Comparison of ENCODE assay signal across 28 mouse cellular contexts in the genomic region with DNA sequence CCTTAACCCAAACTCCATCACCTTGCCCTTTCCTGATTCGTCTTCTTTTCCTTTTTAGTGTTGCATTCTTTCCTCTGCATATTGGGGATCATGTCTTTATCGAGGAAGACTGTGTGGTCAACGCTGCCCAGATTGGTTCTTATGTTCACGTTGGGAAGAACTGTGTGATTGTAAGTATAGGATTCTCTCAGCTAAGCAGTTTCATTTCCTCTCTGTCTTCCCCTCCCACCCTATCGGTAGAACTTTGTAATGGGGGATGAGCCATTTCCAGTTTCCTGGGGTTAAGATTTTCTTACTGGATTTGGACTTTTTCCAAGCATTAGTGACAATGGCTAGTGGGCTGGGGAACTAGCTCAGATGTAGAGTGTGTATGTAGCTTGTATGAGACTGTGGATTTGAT. TPM values are rescaled to one million over a fixed set of nuclear protein-coding genes. Genes with fewer than 3 reads are reported as not detected.
DNase-seq lines count a peak whose midpoint lies in the region; ATAC-seq and TF ChIP-seq lines count a peak whose summit lies in the region.
"Had no signal": no experiment of that assay in that cellular context is flagged by ENCODE, and none has a peak within 500 bp of the region (broad histone marks: within the 10 kb centered on the region; RNA-seq: fewer than 3 reads in every experiment).

No protein-coding gene starts in this region.

- no peak overlapping the region for H3K9ac ChIP-seq in CH12.LX (ENCODE audit: insufficient read depth, low read depth)
- H3K9ac ChIP-seq: embryonic facial prominence, embryonic 13.5 days; forebrain, embryonic 12.5 days; forebrain, embryonic 15.5 days; heart, embryonic 13.5 days; hindbrain, embryonic 14.5 days had no signal

- in situ Hi-C loops in CH12.LX (cut with MboI; ENCODE audit: low pct_ligation_motif_present, low pct_unique_long_range_greater_than_20kb, low sequenced_read_pairs), result no loop called here

- no peak for DNase-seq in CH12.LX (ENCODE audit: extremely low read depth)
- DNase-seq in kidney, adult 18-20 months, result no peak
- no peak for DNase-seq in yolk sac, embryonic 10.5 days (ENCODE audit: low spot score)
- no peak for DNase-seq in kidney, adult 8-10 months
- DNase-seq: adrenal gland, postnatal 14 days; cerebellum, adult 11-12 months; cerebellum, adult 8-10 months; cerebellum, postnatal 10 days; cerebellum, postnatal 36 days; embryo, embryonic 11 days; gastrocnemius, postnatal 25 days; heart, adult 2 months; heart, postnatal 14 days; heart, postnatal 4 days had no signal

- TF ChIP-seq EP300 in CH12.LX (IDR thresholded peaks at IDR 0.05; ENCODE audit: low read length), result peak; percentile 30; the same call in 1 of the 2 replicates

- H3K9me3 ChIP-seq in CH12.LX (replicated peaks; ENCODE audit: low read length), result no peaks in the 10 kb centered on the region
- H3K9me3 ChIP-seq: embryonic facial prominence, embryonic 10.5 days; embryonic facial prominence, embryonic 13.5 days; forebrain, embryonic 12.5 days; forebrain, embryonic 15.5 days; G1E; heart, embryonic 10.5 days; heart, embryonic 13.5 days had no signal

- no peaks in the 10 kb centered on the region for H3K27me3 ChIP-seq in CH12.LX (replicated peaks)
- H3K27me3 ChIP-seq: embryonic facial prominence, embryonic 13.5 days; forebrain, embryonic 12.5 days; forebrain, embryonic 15.5 days; heart, embryonic 13.5 days; Patski had no signal

- H3K4me2 ChIP-seq in CH12.LX (ENCODE audit: insufficient read depth, low read depth, poor library complexity, severe bottlenecking), result no peak overlapping the region
- H3K4me2 ChIP-seq: embryonic facial prominence, embryonic 13.5 days; forebrain, embryonic 12.5 days; forebrain, embryonic 15.5 days; heart, embryonic 13.5 days; hindbrain, embryonic 14.5 days had no signal

- TF ChIP-seq CTCF in CH12.LX (conservative IDR thresholded peaks at IDR 0.05 in 1 of 2, IDR thresholded peaks at IDR 0.05 in 1 of 2; ENCODE audit: low read depth in 2 of 2, low read length in 2 of 2), result no peak

- TF ChIP-seq POLR2A in CH12.LX (IDR thresholded peaks at IDR 0.05; ENCODE audit: low read depth, low read length), result no peak

- H3K4me1 ChIP-seq in CH12.LX (ENCODE audit: control insufficient read depth in 1 of 2, insufficient read depth in 2 of 2), result peaks cover 0 to 24% of the 10 kb centered on the region in 2 experiments; a peak in 3 of 4 replicates

- H3K79me2 ChIP-seq in CH12.LX (replicated peaks; ENCODE audit: control insufficient read depth, extremely low read depth, insufficient read depth, poor library complexity, severe bottlenecking), result peaks cover 13% of the 10 kb centered on the region

- peaks cover 60 to 81% of the 10 kb centered on the region in 2 experiments for H3K36me3 ChIP-seq in CH12.LX (replicated peaks in 1 of 2; ENCODE audit: control insufficient read depth in 1 of 2, insufficient read depth in 1 of 2, low read length in 1 of 2)

- no peak for TF ChIP-seq RAD21 in CH12.LX (IDR thresholded peaks at IDR 0.05; ENCODE audit: low read depth, low read length)

- peak; percentile 73 for ATAC-seq in granulocyte monocyte progenitor cell, adult 5-6 weeks (replicated peaks; ENCODE audit: poor library complexity, severe bottlenecking)
- peak; percentile 54; the same call in 1 of the 2 replicates for ATAC-seq in megakaryocyte progenitor cell, adult 5-6 weeks (replicated peaks; ENCODE audit: poor library complexity)
- ATAC-seq: forebrain, embryonic 15.5 days; hindbrain, postnatal 0 days; Patski had no signal

- H3K4me3 ChIP-seq in CH12.LX (replicated peaks in 1 of 3; ENCODE audit: low read depth in 2 of 3, low read length in 2 of 3, poor library complexity in 1 of 3), result no peak overlapping the region
- H3K4me3 ChIP-seq: embryonic facial prominence, embryonic 10.5 days; embryonic facial prominence, embryonic 13.5 days; erythroblast, embryonic 14.5 days; forebrain, embryonic 12.5 days; forebrain, embryonic 15.5 days; heart, adult 2 months; heart, embryonic 10.5 days; heart, embryonic 13.5 days had no signal

- dilution Hi-C loops in CH12.LX (cut with MboI; ENCODE audit: extremely low pct_ligation_motif_present, extremely low pct_unique_long_range_greater_than_20kb, low sequenced_read_pairs), result no loop called here

- H3K27ac ChIP-seq in CH12.LX (ENCODE audit: insufficient read depth, low read depth), result no peak overlapping the region
- H3K27ac ChIP-seq: embryonic facial prominence, embryonic 10.5 days; embryonic facial prominence, embryonic 13.5 days; forebrain, embryonic 12.5 days; forebrain, embryonic 15.5 days; heart, adult 2 months; heart, embryonic 10.5 days; heart, embryonic 13.5 days; hindbrain, embryonic 14.5 days; hindbrain, postnatal 0 days had no signal

TF ChIP-seq in CH12.LX, 34 proteins besides CTCF, POLR2A, EP300 and RAD21:
- TF ChIP-seq HCFC1 (IDR thresholded peaks at IDR 0.05; ENCODE audit: low read depth, low read length), result no peak
- TF ChIP-seq IRF4 (IDR thresholded peaks at IDR 0.05; ENCODE audit: low read depth, low read length), result peak; percentile 16; the same call in 1 of the 2 replicates

RNA-seq across cellular contexts. Expression of gene Dctn5, which starts 5.3 kb away (rescaled TPM):
- total RNA-seq in CH12.LX (2012; rRNA removed) (54.3 and 56.5 TPM in 2 replicates), CH12.LX (2014; rRNA removed) (62.7 and 64.6 TPM in 2 replicates)
- 74.7 and 76.7 TPM in 2 replicates for polyA plus RNA-seq in CH12.LX (2012; ENCODE audit: insufficient read length, low read depth)
- total RNA-seq in granulocyte monocyte progenitor cell, adult 5-6 weeks (2014; fragmentation: Nextera tagmentation), result 62.6 and 69.1 TPM in 2 replicates
- 72.8 and 79.9 TPM in 2 replicates for total RNA-seq in granulocyte monocyte progenitor cell, adult 5-6 weeks (2017)
- 61.3 and 62.8 TPM in 2 replicates for total RNA-seq in megakaryocyte progenitor cell, adult 5-6 weeks (2015)
- total RNA-seq in megakaryocyte progenitor cell, adult 5-6 weeks (2017), result 75.4 and 83.6 TPM in 2 replicates

RNA-seq across cellular contexts. Expression of gene Palb2, which starts 5.4 kb away (rescaled TPM):
- 11.7 and 14.4 TPM in 2 replicates for total RNA-seq in CH12.LX (2012; rRNA removed)
- 13.6 and 14.0 TPM in 2 replicates for total RNA-seq in CH12.LX (2014; rRNA removed)
- 14.6 and 17.5 TPM in 2 replicates for polyA plus RNA-seq in CH12.LX (2012; ENCODE audit: insufficient read length, low read depth)
- 40.6 and 41.8 TPM in 2 replicates for total RNA-seq in granulocyte monocyte progenitor cell, adult 5-6 weeks (2014; fragmentation: Nextera tagmentation)
- total RNA-seq in granulocyte monocyte progenitor cell, adult 5-6 weeks (2017), result 20.4 and 26.4 TPM in 2 replicates
- total RNA-seq in megakaryocyte progenitor cell, adult 5-6 weeks (2015), result 26.8 and 26.9 TPM in 2 replicates
- 21.9 and 22.2 TPM in 2 replicates for total RNA-seq in megakaryocyte progenitor cell, adult 5-6 weeks (2017)

RNA-seq across cellular contexts. Expression of gene Plk1, which starts 21.0 kb away (rescaled TPM):
- total RNA-seq in CH12.LX (2012; rRNA removed) (44.4 and 53.4 TPM in 2 replicates), CH12.LX (2014; rRNA removed) (29.3 and 30.4 TPM in 2 replicates)
- 129 and 144 TPM in 2 replicates for polyA plus RNA-seq in CH12.LX (2012; ENCODE audit: insufficient read length, low read depth)
- 13.4 and 25.5 TPM in 2 replicates for total RNA-seq in granulocyte monocyte progenitor cell, adult 5-6 weeks (2014; fragmentation: Nextera tagmentation)
- total RNA-seq in granulocyte monocyte progenitor cell, adult 5-6 weeks (2017), result 31.7 and 34.6 TPM in 2 replicates
- total RNA-seq in megakaryocyte progenitor cell, adult 5-6 weeks (2015), result 47.5 and 49.1 TPM in 2 replicates
- 41.1 and 45.4 TPM in 2 replicates for total RNA-seq in megakaryocyte progenitor cell, adult 5-6 weeks (2017)

RNA-seq across cellular contexts. Expression of gene Ndufab1, which starts 36.5 kb away (rescaled TPM):
- total RNA-seq in CH12.LX (2012; rRNA removed) (156 and 162 TPM in 2 replicates), CH12.LX (2014; rRNA removed) (248 and 268 TPM in 2 replicates)
- polyA plus RNA-seq in CH12.LX (2012; ENCODE audit: insufficient read length, low read depth), result 302 and 366 TPM in 2 replicates
- 218 and 319 TPM in 2 replicates for total RNA-seq in granulocyte monocyte progenitor cell, adult 5-6 weeks (2014; fragmentation: Nextera tagmentation)
- total RNA-seq in granulocyte monocyte progenitor cell, adult 5-6 weeks (2017), result 102 and 116 TPM in 2 replicates
- 277 and 282 TPM in 2 replicates for total RNA-seq in megakaryocyte progenitor cell, adult 5-6 weeks (2015)
- total RNA-seq in megakaryocyte progenitor cell, adult 5-6 weeks (2017), result 77.0 and 77.4 TPM in 2 replicates

RNA-seq across cellular contexts. Expression of gene Ern2, which starts 47.8 kb away (rescaled TPM):
- not detected in 2 replicates for total RNA-seq in CH12.LX (2012; rRNA removed)
- not detected in 2 replicates for total RNA-seq in CH12.LX (2014; rRNA removed)
- not detected in 2 replicates for polyA plus RNA-seq in CH12.LX (2012; ENCODE audit: insufficient read length, low read depth)
- total RNA-seq in granulocyte monocyte progenitor cell, adult 5-6 weeks (2014; fragmentation: Nextera tagmentation), result not detected in 2 replicates
- total RNA-seq in granulocyte monocyte progenitor cell, adult 5-6 weeks (2017), result not detected in 2 replicates
- not detected in 2 replicates for total RNA-seq in megakaryocyte progenitor cell, adult 5-6 weeks (2015)
- total RNA-seq in megakaryocyte progenitor cell, adult 5-6 weeks (2017), result not detected in 2 replicates
- total RNA-seq: adrenal gland, postnatal 14 days; G1E; gastrocnemius, adult 8-10 months; gastrocnemius, postnatal 25 days; heart, adult 2 months; heart, postnatal 14 days; heart, postnatal 4 days had no signal
- polyA plus RNA-seq: embryonic facial prominence, embryonic 13.5 days; erythroblast, embryonic 14.5 days; G1E; heart, embryonic 10.5 days; heart, embryonic 13.5 days; Patski had no signal
